In genomic region chr3:156418124-156418523, GRCm38 (mm10) we compare ENCODE assay signal across 22 mouse cellular contexts.
"Had no signal": no experiment of that assay in that cellular context is flagged by ENCODE, and none has a peak within 500 bp of the region (broad histone marks: within the 10 kb centered on the region; RNA-seq: fewer than 3 reads in every experiment).

No protein-coding gene starts in this region.

- H3K27ac ChIP-seq: kidney, embryonic 15.5 days; limb, embryonic 12.5 days; limb, embryonic 15.5 days; liver, embryonic 15.5 days; macrophage; midbrain, embryonic 12.5 days; midbrain, embryonic 15.5 days; neural tube, embryonic 12.5 days; neural tube, embryonic 15.5 days; stomach, postnatal 0 days had no signal

- H3K4me1 ChIP-seq: kidney, embryonic 15.5 days; limb, embryonic 12.5 days; limb, embryonic 15.5 days; liver, embryonic 15.5 days; midbrain, embryonic 12.5 days; midbrain, embryonic 15.5 days; neural tube, embryonic 12.5 days; neural tube, embryonic 15.5 days had no signal

- ATAC-seq: midbrain, embryonic 15.5 days had no signal

- H3K27me3 ChIP-seq: kidney, embryonic 15.5 days; limb, embryonic 12.5 days; limb, embryonic 15.5 days; liver, embryonic 15.5 days; midbrain, embryonic 12.5 days; midbrain, embryonic 15.5 days; neural tube, embryonic 12.5 days; neural tube, embryonic 15.5 days had no signal

- DNase-seq: kidney, adult 8-10 months; kidney, postnatal 10 days; kidney, postnatal 36 days; layer of hippocampus, postnatal 36 days; left cerebral cortex, postnatal 4 days; lung, adult 2 months; lung, postnatal 14 days; right cerebral cortex, adult 18-20 months; right cerebral cortex, postnatal 14 days; right cerebral cortex, postnatal 4 days; thymus, postnatal 25 days had no signal

- H3K9ac ChIP-seq: kidney, embryonic 15.5 days; limb, embryonic 12.5 days; limb, embryonic 15.5 days; liver, embryonic 15.5 days; midbrain, embryonic 12.5 days; midbrain, embryonic 15.5 days; neural tube, embryonic 12.5 days; neural tube, embryonic 15.5 days had no signal

- H3K36me3 ChIP-seq: kidney, embryonic 15.5 days; limb, embryonic 12.5 days; limb, embryonic 15.5 days; liver, embryonic 15.5 days; midbrain, embryonic 12.5 days; midbrain, embryonic 15.5 days; neural tube, embryonic 12.5 days; neural tube, embryonic 15.5 days had no signal

- H3K4me2 ChIP-seq: kidney, embryonic 15.5 days; limb, embryonic 12.5 days; limb, embryonic 15.5 days; liver, embryonic 11.5 days; liver, embryonic 15.5 days; midbrain, embryonic 12.5 days; midbrain, embryonic 15.5 days; neural tube, embryonic 12.5 days; neural tube, embryonic 15.5 days had no signal

- H3K4me3 ChIP-seq: kidney, embryonic 15.5 days; limb, embryonic 12.5 days; limb, embryonic 15.5 days; liver, embryonic 15.5 days; midbrain, embryonic 12.5 days; midbrain, embryonic 15.5 days; neural tube, embryonic 12.5 days; neural tube, embryonic 15.5 days had no signal

- H3K9me3 ChIP-seq: kidney, embryonic 15.5 days; limb, embryonic 12.5 days; limb, embryonic 15.5 days; liver, embryonic 15.5 days; midbrain, embryonic 12.5 days; midbrain, embryonic 15.5 days; neural tube, embryonic 12.5 days; neural tube, embryonic 15.5 days had no signal
